Mouse (Mus musculus) heart, embryonic 12.5 days (tissue): ENCODE measurements at regions not wholly inside any gene's neighbourhood (a gene's known extent, or its start where the extent isn't known, plus 50 kb on each side); places are given as distances from the start of the nearest gene placed in this dataset.

Experiments used
- ATAC-seq: fragments of 200-750 bp; cut with Nextera tagmentation; 2 replicates; pipeline ENCODE4 v1.8.0; 2017; ENCODE audit warnings: moderate TSS enrichment, moderate library complexity; ENCODE audit not compliant: insufficient number of reproducible peaks, low FRiP score
- H3K27ac ChIP-seq: fragments of 300-500 bp; sonication (generic); 2 replicates; pipeline ENCODE4 v1.5.1; 2016; ENCODE audit warnings: mild to moderate bottlenecking, moderate library complexity; ENCODE audit not compliant: poor library complexity, severe bottlenecking
- H3K27me3 ChIP-seq: fragments of 300-500 bp; sonication (generic); replicated peaks from 2 replicates; pipeline ENCODE4 v1.6.1; 2016; ENCODE audit warnings: mild to moderate bottlenecking, moderate library complexity
- H3K36me3 ChIP-seq: fragments of 300-500 bp; sonication (generic); 2 replicates; pipeline ENCODE4 v1.6.1; 2016; ENCODE audit warnings: mild to moderate bottlenecking, moderate library complexity
- H3K4me1 ChIP-seq: fragments of 300-500 bp; sonication (generic); replicated peaks from 2 replicates; pipeline ENCODE4 v1.6.1; 2016; ENCODE audit warnings: mild to moderate bottlenecking
- H3K4me2 ChIP-seq: fragments of 300-500 bp; sonication (generic); 2 replicates; pipeline ENCODE4 v1.6.1; 2016; ENCODE audit warnings: mild to moderate bottlenecking, moderate library complexity
- H3K4me3 ChIP-seq: fragments of 300-500 bp; sonication (generic); 2 replicates; pipeline ENCODE4 v1.5.1; 2016; ENCODE audit warnings: mild to moderate bottlenecking
- H3K9ac ChIP-seq: fragments of 300-500 bp; sonication (generic); 2 replicates; pipeline ENCODE4 v1.6.1; 2016; ENCODE audit warnings: mild to moderate bottlenecking, moderate library complexity
- H3K9me3 ChIP-seq: fragments of 300-500 bp; sonication (generic); replicated peaks from 2 replicates; pipeline ENCODE4 v1.6.1; 2016; ENCODE audit warnings: mild to moderate bottlenecking, moderate library complexity
- WGBS: fragments of 180-500 bp; shearing (Covaris S2); methylation state at CpG from one replicate; pipeline ENCODE4 v1.1.7; 2016; 5-methylcytosine and 5-hydroxymethylcytosine counted together

DNA sequence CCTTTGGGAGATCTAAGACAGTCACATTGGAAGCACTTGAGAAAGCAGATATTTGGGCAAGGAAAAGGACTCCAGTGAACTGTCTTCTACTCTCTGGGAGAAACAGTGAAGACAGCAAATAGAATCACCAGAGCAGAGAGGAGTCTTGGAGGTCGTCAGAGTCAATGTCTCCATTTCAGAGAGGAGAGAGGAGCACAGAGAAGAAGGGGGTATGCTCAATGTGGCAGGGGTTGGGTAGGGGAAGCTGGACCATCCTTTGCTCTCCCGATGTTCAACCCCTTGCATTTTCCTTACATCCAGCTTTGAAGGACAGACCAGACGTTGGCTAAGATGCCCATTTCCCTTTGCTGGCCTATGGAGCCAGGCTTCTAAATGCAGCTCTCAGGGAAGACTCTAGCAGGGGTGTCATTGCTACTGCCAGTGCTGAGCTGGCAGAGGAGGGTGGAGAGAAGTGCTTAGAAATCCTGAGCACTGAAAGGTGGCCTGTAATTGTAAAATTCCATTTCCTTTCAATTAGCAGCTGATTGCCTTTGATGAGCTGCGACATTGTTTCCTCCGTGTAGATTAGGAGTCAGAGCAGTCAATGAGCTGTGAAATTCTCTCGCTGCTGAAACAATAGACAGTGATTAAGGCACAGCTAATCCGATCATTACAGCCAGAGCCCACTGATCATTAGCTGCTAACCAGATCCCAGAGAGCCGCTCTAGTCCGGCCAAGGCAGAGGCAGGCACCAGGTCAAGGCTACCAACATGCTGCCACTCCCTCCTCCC is 449.7 kb downstream of the Insc start:
- no peak overlapping the region for H3K4me2 ChIP-seq
- no peak overlapping the region for H3K4me3 ChIP-seq
- no peaks in the 10 kb centered on the region for H3K9me3 ChIP-seq
- WGBS: 27% methylated on average over 9 of the region's 9 CpGs
- no peak for ATAC-seq
- no peaks in the 10 kb centered on the region for H3K36me3 ChIP-seq
- H3K4me1 ChIP-seq: peaks cover 18% of the 10 kb centered on the region
- no peak overlapping the region for H3K27ac ChIP-seq
- H3K27me3 ChIP-seq: no peaks in the 10 kb centered on the region; the same call in 1 of the 2 replicates
- no peak overlapping the region for H3K9ac ChIP-seq

DNA sequence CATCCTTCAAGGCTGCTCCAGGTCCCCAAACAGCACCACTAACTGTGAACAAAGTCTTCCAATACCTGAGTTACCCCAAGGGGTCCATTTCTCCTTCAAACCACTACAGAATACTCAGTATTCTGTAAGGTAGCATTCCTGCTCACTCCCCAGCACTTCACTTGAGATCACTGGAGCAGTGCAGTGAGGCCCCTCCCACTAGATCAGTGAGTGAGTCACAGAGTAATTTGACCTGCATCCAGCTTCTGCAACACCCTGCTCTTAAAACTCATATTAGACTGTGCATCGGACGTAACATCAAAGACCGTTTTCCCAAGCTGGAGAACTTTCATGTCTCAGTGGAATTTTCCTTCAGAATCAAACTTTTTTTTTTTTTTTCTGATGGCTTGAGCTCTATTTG is 461.4 kb downstream of the Insc start:
- Histone ChIP-seq H3K9me3 (no peaks in the 10 kb centered on the region), H3K9ac (no peak overlapping the region), H3K36me3 (no peaks in the 10 kb centered on the region), H3K4me2 (no peak overlapping the region), H3K4me1 (peaks cover 8% of the 10 kb centered on the region; the same call in 1 of the 2 replicates), H3K27me3 (no peaks in the 10 kb centered on the region), H3K27ac (no peak overlapping the region), H3K4me3 (no peak overlapping the region)
- WGBS: 52% methylated on average over 3 of the region's 3 CpGs
- ATAC-seq: no peak

GRCm38 (mm10) chr7:115206479-115207134 is 463.1 kb downstream of the Insc start:
- no peak overlapping the region for H3K4me3 ChIP-seq
- no peak for ATAC-seq
- H3K4me2 ChIP-seq: no peak overlapping the region
- 44% methylated on average over 9 of the region's 9 CpGs for WGBS
- no peaks in the 10 kb centered on the region for H3K36me3 ChIP-seq
- H3K27me3 ChIP-seq: no peaks in the 10 kb centered on the region
- H3K4me1 ChIP-seq: peaks cover 8% of the 10 kb centered on the region; the same call in 1 of the 2 replicates
- H3K9me3 ChIP-seq: no peaks in the 10 kb centered on the region
- no peak overlapping the region for H3K27ac ChIP-seq
- no peak overlapping the region for H3K9ac ChIP-seq

GRCm38 (mm10) chr7:115208781-115209180 is 465.3 kb downstream of the Insc start:
- no peak overlapping the region for H3K27ac ChIP-seq
- peaks cover 12% of the 10 kb centered on the region; the same call in 1 of the 2 replicates for H3K4me1 ChIP-seq
- H3K36me3 ChIP-seq: no peaks in the 10 kb centered on the region
- no peaks in the 10 kb centered on the region for H3K9me3 ChIP-seq
- no peaks in the 10 kb centered on the region for H3K27me3 ChIP-seq
- H3K4me2 ChIP-seq: no peak overlapping the region
- no peak for ATAC-seq
- WGBS: 66% methylated on average over 7 of the region's 7 CpGs
- H3K4me3 ChIP-seq: no peak overlapping the region
- no peak overlapping the region for H3K9ac ChIP-seq

- no peaks in the 10 kb centered on the region for H3K9me3 ChIP-seq
These were observed 466.5 kb downstream of the Insc start for GRCm38 (mm10) chr7:115210012-115210411.

GRCm38 (mm10) chr7:115216838-115217237 is 473.3 kb downstream of the Insc start:
- Histone ChIP-seq H3K4me1 (peaks cover 23% of the 10 kb centered on the region), H3K4me3 (peak overlapping the region; percentile 41), H3K27ac (0 out of 2 replicates have a peak overlapping the region, but pooled peaks have one; percentile 6), H3K4me2 (peak overlapping the region; percentile 69), H3K9me3 (no peaks in the 10 kb centered on the region), H3K36me3 (no peaks in the 10 kb centered on the region), H3K9ac (peak overlapping the region; percentile 35), H3K27me3 (no peaks in the 10 kb centered on the region)
- WGBS: 1% methylated on average over 12 of the region's 13 CpGs
- peak; percentile 93 for ATAC-seq

More at GRCm38 (mm10) chr7:115210012-115210411, 466.5 kb downstream of the Insc start:
- ATAC-seq: no peak
- no peak overlapping the region for H3K27ac ChIP-seq
- H3K36me3 ChIP-seq: no peaks in the 10 kb centered on the region
- no peak overlapping the region for H3K4me2 ChIP-seq
- H3K4me1 ChIP-seq: peaks cover 12% of the 10 kb centered on the region; the same call in 1 of the 2 replicates
- no peaks in the 10 kb centered on the region for H3K27me3 ChIP-seq
- no peak overlapping the region for H3K9ac ChIP-seq
- 82% methylated on average over 2 of the region's 2 CpGs for WGBS
- H3K4me3 ChIP-seq: no peak overlapping the region

DNA sequence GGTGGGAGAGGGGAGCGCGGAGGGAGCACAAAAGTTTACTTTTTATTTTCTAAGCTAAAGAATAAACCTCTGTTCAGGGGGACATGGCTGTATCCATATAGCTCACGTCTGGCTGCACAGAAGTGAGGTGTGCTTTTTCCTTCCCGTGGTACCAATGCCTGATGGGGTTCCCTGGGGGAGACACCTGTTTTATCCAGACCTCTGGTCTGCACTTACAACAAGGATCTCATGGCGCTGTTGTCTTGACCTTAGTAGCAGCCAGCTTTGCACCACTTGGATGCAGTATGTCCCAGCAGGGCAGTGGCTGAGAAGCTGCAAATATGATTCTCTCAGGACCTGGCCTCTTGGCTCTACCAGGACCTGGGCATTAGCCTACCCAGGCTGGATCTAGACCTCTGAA is 473.8 kb downstream of the Insc start:
- Histone ChIP-seq H3K36me3 (no peaks in the 10 kb centered on the region), H3K4me2 (peak overlapping the region; percentile 69), H3K4me1 (peaks cover 25% of the 10 kb centered on the region), H3K27me3 (no peaks in the 10 kb centered on the region), H3K9me3 (no peaks in the 10 kb centered on the region), H3K9ac (peak overlapping the region; percentile 35), H3K27ac (0 out of 2 replicates have a peak overlapping the region, but pooled peaks have one; percentile 6), H3K4me3 (peak overlapping the region; percentile 41)
- WGBS: 10% methylated on average over 5 of the region's 5 CpGs
- peak; percentile 27 for ATAC-seq

GRCm38 (mm10) chr7:115217712-115218111 is 474.2 kb downstream of the Insc start:
- 43% methylated on average over 6 of the region's 6 CpGs for WGBS
- no peaks in the 10 kb centered on the region for H3K9me3 ChIP-seq
- no peak for ATAC-seq
- no peak overlapping the region for H3K4me3 ChIP-seq
- no peaks in the 10 kb centered on the region for H3K36me3 ChIP-seq
- H3K27ac ChIP-seq: no peak overlapping the region
- peaks cover 28% of the 10 kb centered on the region for H3K4me1 ChIP-seq
- H3K4me2 ChIP-seq: peak overlapping the region; percentile 69; the same call in 1 of the 2 replicates
- peak overlapping the region; percentile 35; the same call in 1 of the 2 replicates for H3K9ac ChIP-seq
- no peaks in the 10 kb centered on the region for H3K27me3 ChIP-seq

DNA sequence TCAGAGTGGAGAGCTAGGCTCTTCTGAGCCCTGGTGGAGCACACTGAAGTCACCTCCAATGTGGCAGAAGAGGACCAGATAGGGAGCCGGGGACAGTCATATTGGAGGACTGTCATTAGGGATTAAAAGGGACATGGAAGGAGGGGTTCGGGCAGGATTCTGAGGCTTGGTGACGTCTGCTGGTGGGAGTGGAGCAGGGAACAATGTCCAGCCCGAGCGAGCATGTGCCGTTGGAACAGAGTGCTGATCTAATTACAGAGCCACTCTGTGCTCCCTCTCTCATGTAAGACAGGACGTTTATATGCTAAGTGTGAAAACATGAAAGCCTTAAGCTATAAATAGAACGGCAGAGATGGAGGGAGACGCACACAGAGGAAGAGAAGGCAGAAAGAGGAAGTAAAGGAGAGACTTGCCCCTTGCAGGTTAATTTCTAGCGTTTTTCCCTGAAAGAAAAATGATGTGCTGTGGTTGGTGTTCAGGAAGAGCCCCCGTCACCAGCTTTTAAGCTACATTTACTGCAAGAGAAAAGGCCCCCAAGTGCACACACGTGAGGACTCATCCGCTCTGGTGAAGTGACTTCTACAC is 475.2 kb downstream of the Insc start:
- 0 out of 2 replicates have a peak, but pooled peaks have one; percentile 5 for ATAC-seq
- Histone ChIP-seq H3K4me2 (peak overlapping the region; percentile 53; the same call in 1 of the 2 replicates), H3K27me3 (no peaks in the 10 kb centered on the region), H3K27ac (peak overlapping the region; percentile 31; the same call in 1 of the 2 replicates), H3K9ac (no peak overlapping the region), H3K4me1 (peaks cover 28% of the 10 kb centered on the region), H3K36me3 (no peaks in the 10 kb centered on the region), H3K4me3 (no peak overlapping the region), H3K9me3 (no peaks in the 10 kb centered on the region)
- WGBS: 24% methylated on average over 13 of the region's 13 CpGs

- Histone ChIP-seq H3K27me3 (no peaks in the 10 kb centered on the region), H3K9ac (no peak overlapping the region), H3K4me3 (no peak overlapping the region), H3K9me3 (no peaks in the 10 kb centered on the region), H3K36me3 (no peaks in the 10 kb centered on the region), H3K4me2 (no peak overlapping the region), H3K4me1 (peaks cover 22% of the 10 kb centered on the region), H3K27ac (no peak overlapping the region)
- 37% methylated on average over 5 of the region's 7 CpGs for WGBS
- no peak for ATAC-seq
These were observed 479.1 kb downstream of the Insc start for GRCm38 (mm10) chr7:115222642-115223041.

GRCm38 (mm10) chr7:115230525-115230924 is 487.0 kb downstream of the Insc start:
- Histone ChIP-seq H3K27me3 (no peaks in the 10 kb centered on the region), H3K9me3 (no peaks in the 10 kb centered on the region), H3K4me1 (peaks cover 27% of the 10 kb centered on the region), H3K36me3 (no peaks in the 10 kb centered on the region), H3K4me2 (no peak overlapping the region), H3K4me3 (no peak overlapping the region), H3K27ac (no peak overlapping the region; the same call in 1 of the 2 replicates), H3K9ac (no peak overlapping the region)
- ATAC-seq: peak; percentile 60; the same call in 1 of the 2 replicates
- 50% methylated on average over 6 of the region's 6 CpGs for WGBS
